Mouse (Mus musculus) hindbrain, embryonic 15.5 days (tissue): Measurements from ENCODE around the gene St3gal6. TPM values are rescaled to one million over a fixed set of nuclear protein-coding genes. Genes with fewer than 3 reads are reported as not detected.

Experiments
- ATAC-seq: fragments of 200-750 bp; cut with Nextera tagmentation; 2 replicates; pipeline ENCODE4 v1.8.0; 2017; ENCODE audit warnings: low read depth, moderate number of reproducible peaks, moderate TSS enrichment; ENCODE audit not compliant: low FRiP score
- H3K27ac ChIP-seq: fragments of 300-500 bp; sonication (generic); replicated peaks from 2 replicates; pipeline ENCODE4 v1.5.1; 2015; ENCODE audit warnings: mild to moderate bottlenecking, inconsistent platforms
- H3K27me3 ChIP-seq: fragments of 300-500 bp; sonication (generic); 2 replicates; pipeline ENCODE4 v1.6.1; 2015; ENCODE audit warnings: control low read depth, inconsistent platforms
- H3K36me3 ChIP-seq: fragments of 300-500 bp; sonication (generic); 2 replicates; pipeline ENCODE4 v1.6.1; 2015; ENCODE audit warnings: control low read depth, inconsistent platforms
- H3K4me1 ChIP-seq: fragments of 300-500 bp; sonication (generic); replicated peaks from 2 replicates; pipeline ENCODE4 v1.6.1; 2015; ENCODE audit warnings: control low read depth, inconsistent platforms
- H3K4me2 ChIP-seq: fragments of 300-500 bp; sonication (generic); 2 replicates; pipeline ENCODE4 v1.6.1; 2015; ENCODE audit warnings: moderate library complexity, mild to moderate bottlenecking, inconsistent platforms
- H3K4me3 ChIP-seq: fragments of 300-500 bp; sonication (generic); 2 replicates; pipeline ENCODE4 v1.5.1; 2015; ENCODE audit warnings: mild to moderate bottlenecking, inconsistent platforms
- H3K9ac ChIP-seq: fragments of 300-500 bp; sonication (generic); 2 replicates; pipeline ENCODE4 v1.6.1; 2015; ENCODE audit warnings: inconsistent platforms
- H3K9me3 ChIP-seq: fragments of 300-500 bp; sonication (generic); 2 replicates; pipeline ENCODE4 v1.6.1; 2016; ENCODE audit warnings: control low read depth, inconsistent platforms
- WGBS: fragments of 180-500 bp; shearing (Covaris S2); methylation state at CpG from one replicate; pipeline ENCODE4 v1.1.7; 2015; 5-methylcytosine and 5-hydroxymethylcytosine counted together
- polyA plus RNA-seq: library from polyadenylated mRNA; unstranded; fragments of >200 nt; fragmentation: Nextera tagmentation; extraction: Ambion mirVana; gene quantifications from 2 replicates; pipeline ENCODE4 v1.2.1, GENCODE M21; 2015

The St3gal6 gene
- polyA plus RNA-seq, 1 experiment from 2014 or later: 14.2 TPM

DNA sequence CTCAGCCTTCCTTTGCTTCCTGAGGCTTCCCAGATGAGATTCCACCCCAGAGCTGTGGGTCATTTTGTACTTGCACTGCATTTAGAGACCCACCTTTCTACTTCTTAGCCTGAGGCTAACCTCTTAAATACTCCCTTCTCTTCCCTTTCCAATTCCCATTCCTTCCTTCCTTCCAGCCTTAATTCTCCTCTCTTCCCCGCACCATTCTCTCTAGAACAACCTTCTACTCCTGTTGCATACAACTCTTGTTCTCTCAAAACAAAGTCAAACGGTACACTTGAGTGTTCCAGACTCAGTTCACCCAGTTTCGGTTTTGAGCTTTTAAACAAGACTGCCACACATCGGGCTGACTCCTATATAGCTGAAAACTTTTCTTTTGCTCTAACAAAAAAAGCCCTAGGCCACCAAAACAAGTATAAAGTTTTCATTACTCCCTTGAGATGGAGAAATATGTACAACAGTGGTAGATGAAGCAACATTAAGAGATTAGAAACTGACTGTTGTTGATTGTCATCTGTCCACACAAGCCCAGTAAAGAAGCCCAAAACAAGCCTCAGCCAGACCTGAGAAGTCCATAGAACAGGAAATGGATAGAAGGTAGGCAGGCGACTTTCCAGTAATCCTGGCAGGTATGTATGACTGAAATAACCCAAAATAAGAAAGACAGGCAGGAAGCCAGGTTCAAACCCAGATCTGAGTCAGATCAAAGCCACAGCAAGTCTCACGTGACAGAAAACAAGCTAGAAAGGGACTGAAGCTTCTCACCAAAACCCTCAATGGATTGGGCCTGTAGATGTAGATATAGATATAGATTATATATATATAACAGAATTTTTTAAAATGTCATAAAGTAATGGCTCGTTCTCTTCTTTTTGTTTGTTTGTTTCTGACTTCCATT lies 10.5 kb upstream of the St3gal6 start:
- 86% methylated on average over 7 of the region's 7 CpGs for WGBS
- H3K4me1 ChIP-seq: no peaks in the 10 kb centered on the region
- no peak overlapping the region for H3K4me3 ChIP-seq
- H3K4me2 ChIP-seq: no peak overlapping the region
- H3K36me3 ChIP-seq: no peaks in the 10 kb centered on the region
- H3K27ac ChIP-seq: no peak overlapping the region
- no peak overlapping the region for H3K9ac ChIP-seq
- H3K27me3 ChIP-seq: no peaks in the 10 kb centered on the region
- H3K9me3 ChIP-seq: no peaks in the 10 kb centered on the region
- no peak for ATAC-seq

DNA sequence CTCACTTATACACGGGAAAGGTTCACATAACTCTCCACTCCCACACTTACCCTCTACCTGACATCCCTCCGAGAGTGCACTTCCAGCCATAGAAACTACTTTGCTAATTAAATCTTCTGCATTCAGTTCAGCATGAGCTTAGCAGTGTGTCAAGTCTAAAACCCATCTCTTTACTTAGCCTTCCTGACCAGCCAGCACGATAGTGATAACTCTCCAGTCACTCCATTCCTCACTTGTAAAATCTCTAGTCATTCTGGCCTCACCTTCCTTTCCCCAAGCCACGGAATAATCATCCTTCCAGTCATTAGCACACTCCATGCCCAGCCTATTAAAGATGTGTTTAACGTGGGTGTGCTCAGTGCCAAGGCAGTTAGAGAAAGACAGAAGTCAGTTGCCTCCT lies 9.7 kb upstream of the St3gal6 start:
- H3K4me1 ChIP-seq: no peaks in the 10 kb centered on the region
- H3K27ac ChIP-seq: no peak overlapping the region
- no peaks in the 10 kb centered on the region for H3K36me3 ChIP-seq
- no peak for ATAC-seq
- no peak overlapping the region for H3K9ac ChIP-seq
- WGBS: 74% methylated on average over 5 of the region's 5 CpGs
- H3K4me2 ChIP-seq: no peak overlapping the region
- no peak overlapping the region for H3K4me3 ChIP-seq
- no peaks in the 10 kb centered on the region for H3K27me3 ChIP-seq
- H3K9me3 ChIP-seq: no peaks in the 10 kb centered on the region

DNA sequence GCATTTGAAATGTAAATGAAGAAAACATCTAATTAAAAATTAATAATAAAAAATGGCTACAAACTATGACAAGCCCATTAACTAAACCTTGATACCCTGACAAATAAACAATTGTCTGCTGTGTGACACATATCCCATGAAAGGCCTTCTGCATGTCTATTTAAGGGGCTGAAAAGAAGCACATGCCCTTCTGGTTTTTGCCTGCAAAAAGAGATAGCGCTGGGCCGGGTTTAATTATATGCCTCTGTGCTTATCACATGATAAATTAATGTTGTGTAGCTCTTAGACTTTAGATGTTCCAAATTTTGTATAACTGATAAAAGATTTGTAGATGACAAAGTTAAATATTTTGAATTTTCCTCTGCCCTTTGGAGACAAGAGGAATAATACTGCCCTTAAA lies 9.2 kb upstream of the St3gal6 start:
- no peaks in the 10 kb centered on the region for H3K36me3 ChIP-seq
- no peak for ATAC-seq
- H3K9ac ChIP-seq: no peak overlapping the region
- H3K4me2 ChIP-seq: no peak overlapping the region
- H3K27ac ChIP-seq: no peak overlapping the region
- H3K9me3 ChIP-seq: no peaks in the 10 kb centered on the region
- no peaks in the 10 kb centered on the region for H3K4me1 ChIP-seq
- 82% methylated on average over 2 of the region's 2 CpGs for WGBS
- H3K27me3 ChIP-seq: no peaks in the 10 kb centered on the region
- H3K4me3 ChIP-seq: no peak overlapping the region

- H3K36me3 ChIP-seq: no peaks in the 10 kb centered on the region
- H3K9ac ChIP-seq: no peak overlapping the region
- no peak overlapping the region for H3K4me3 ChIP-seq
- H3K4me2 ChIP-seq: no peak overlapping the region
- no peak overlapping the region for H3K27ac ChIP-seq
- no peak for ATAC-seq
- 44% methylated on average over 3 of the region's 3 CpGs for WGBS
- H3K4me1 ChIP-seq: no peaks in the 10 kb centered on the region
- no peaks in the 10 kb centered on the region for H3K9me3 ChIP-seq
- no peaks in the 10 kb centered on the region for H3K27me3 ChIP-seq
Measured at GRCm38 (mm10) chr16:58532511-58532910, 8.5 kb upstream of the St3gal6 start.

DNA sequence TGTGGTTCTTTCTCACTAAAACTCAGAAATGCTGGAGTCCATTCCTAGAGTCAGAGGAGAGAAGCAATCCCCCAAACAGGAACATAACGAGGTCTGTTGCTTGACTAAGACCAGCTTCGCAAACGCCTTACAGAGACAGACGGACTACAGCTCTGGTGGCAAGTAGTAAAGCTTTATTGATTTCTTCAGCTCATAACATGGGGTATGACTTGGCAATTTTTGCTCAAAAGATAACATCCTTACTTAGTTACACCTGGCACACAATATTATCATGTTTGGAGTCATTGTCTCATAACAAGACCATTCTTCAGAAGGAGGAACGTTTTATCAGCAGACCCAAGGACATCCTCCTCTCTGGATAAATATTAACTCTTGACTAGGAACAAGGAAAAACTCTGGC lies 3.8 kb upstream of the St3gal6 start:
- Histone ChIP-seq H3K4me2 (no peak overlapping the region), H3K9ac (no peak overlapping the region), H3K4me1 (no peaks in the 10 kb centered on the region; the same call in 1 of the 2 replicates), H3K36me3 (no peaks in the 10 kb centered on the region), H3K27ac (no peak overlapping the region), H3K4me3 (no peak overlapping the region), H3K27me3 (no peaks in the 10 kb centered on the region), H3K9me3 (no peaks in the 10 kb centered on the region)
- 74% methylated on average over 5 of the region's 5 CpGs for WGBS
- ATAC-seq: no peak

DNA sequence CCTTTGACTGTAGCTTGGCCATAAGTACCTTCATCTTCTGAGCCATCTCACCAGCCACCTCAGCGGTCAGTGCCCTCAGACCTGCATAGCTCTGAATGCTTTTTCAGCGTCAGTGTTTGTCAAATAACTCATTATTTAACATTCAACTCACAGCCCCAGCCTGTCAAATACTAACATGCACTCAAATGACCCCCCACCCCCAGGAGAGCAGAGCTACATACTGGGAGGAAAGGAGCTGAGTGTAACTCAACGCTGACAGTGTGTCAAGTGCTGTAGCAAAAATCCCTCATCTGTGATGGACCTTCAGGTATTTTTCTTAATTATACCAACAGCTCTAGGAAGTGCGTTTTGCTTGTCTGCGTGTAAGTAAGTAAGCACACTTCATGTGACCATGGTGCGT lies 2.7 kb upstream of the St3gal6 start:
- no peak overlapping the region for H3K9ac ChIP-seq
- H3K4me1 ChIP-seq: peaks cover 5% of the 10 kb centered on the region
- ATAC-seq: no peak
- no peaks in the 10 kb centered on the region for H3K36me3 ChIP-seq
- WGBS: 85% methylated on average over 6 of the region's 6 CpGs
- H3K27me3 ChIP-seq: no peaks in the 10 kb centered on the region
- no peaks in the 10 kb centered on the region for H3K9me3 ChIP-seq
- H3K4me3 ChIP-seq: no peak overlapping the region
- no peak overlapping the region for H3K4me2 ChIP-seq
- H3K27ac ChIP-seq: no peak overlapping the region

GRCm38 (mm10) chr16:58525832-58526231 lies 1.8 kb upstream of the St3gal6 start:
- Histone ChIP-seq H3K27ac (no peak overlapping the region), H3K36me3 (no peaks in the 10 kb centered on the region), H3K4me2 (no peak overlapping the region), H3K27me3 (0 out of 2 replicates have a peak, but pooled peaks cover 3% of the 10 kb centered on the region), H3K4me1 (peaks cover 5% of the 10 kb centered on the region), H3K9me3 (no peaks in the 10 kb centered on the region), H3K4me3 (no peak overlapping the region), H3K9ac (no peak overlapping the region)
- no peak for ATAC-seq

GRCm38 (mm10) chr16:58523044-58523859 lies 791 bp downstream of the St3gal6 start:
- Histone ChIP-seq H3K4me3 (peak overlapping the region; percentile 87), H3K27ac (peak overlapping the region; percentile 73), H3K4me1 (peaks cover 5% of the 10 kb centered on the region), H3K9me3 (no peaks in the 10 kb centered on the region), H3K36me3 (no peaks in the 10 kb centered on the region), H3K27me3 (0 out of 2 replicates have a peak, but pooled peaks cover 3% of the 10 kb centered on the region), H3K9ac (peak overlapping the region; percentile 79), H3K4me2 (peak overlapping the region; percentile 97)
- under 1% methylated on average over 54 of the region's 58 CpGs for WGBS
- peak; percentile 89 for ATAC-seq

DNA sequence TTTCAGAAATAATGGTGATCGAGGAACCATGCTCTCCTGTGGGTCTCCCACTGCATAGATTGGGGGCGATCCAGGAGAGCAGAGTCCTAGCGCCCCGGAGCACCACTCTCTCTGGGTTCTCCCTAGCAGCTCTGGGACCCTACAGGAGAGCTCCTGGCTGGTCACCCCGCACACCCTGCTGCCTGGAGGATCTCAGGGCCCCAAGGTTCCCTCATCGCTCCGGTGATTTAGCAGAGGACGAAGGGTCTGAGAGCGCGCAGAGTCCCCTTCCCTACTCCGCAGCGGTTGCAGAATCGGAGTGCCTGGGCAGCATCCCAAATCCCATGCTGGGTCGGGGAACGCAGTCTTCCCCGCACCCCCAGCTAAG lies 1.4 kb downstream of the St3gal6 start:
- H3K4me2 ChIP-seq: peak overlapping the region; percentile 97
- H3K27me3 ChIP-seq: 0 out of 2 replicates have a peak, but pooled peaks cover 3% of the 10 kb centered on the region
- peak; percentile 68 for ATAC-seq
- peaks cover 5% of the 10 kb centered on the region for H3K4me1 ChIP-seq
- 0% methylated on average over 16 of the region's 16 CpGs for WGBS
- peak overlapping the region; percentile 87 for H3K4me3 ChIP-seq
- H3K27ac ChIP-seq: peak overlapping the region; percentile 73
- H3K36me3 ChIP-seq: no peaks in the 10 kb centered on the region
- H3K9ac ChIP-seq: peak overlapping the region; percentile 79
- H3K9me3 ChIP-seq: no peaks in the 10 kb centered on the region

DNA sequence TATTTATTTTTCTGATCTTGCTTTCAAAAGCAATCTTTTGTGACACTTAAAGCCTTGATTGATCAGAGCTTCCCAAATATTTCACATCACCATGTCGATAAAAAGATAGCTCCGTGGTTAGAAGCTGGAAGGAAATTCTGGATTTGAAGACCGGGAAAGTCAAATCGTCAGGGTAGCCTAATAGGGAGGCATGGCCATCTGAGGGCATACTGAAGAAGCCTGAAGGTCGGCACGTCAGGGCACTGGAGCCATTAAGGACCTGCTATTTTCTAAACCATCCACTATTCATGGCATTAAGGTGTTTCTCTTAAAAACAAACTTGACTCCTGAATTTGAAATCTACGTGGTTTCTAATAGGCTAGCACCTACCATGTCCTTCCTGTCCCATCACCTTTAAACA lies 2.1 kb downstream of the St3gal6 start:
- 48% methylated on average over 7 of the region's 7 CpGs for WGBS
- peak overlapping the region; percentile 87 for H3K4me3 ChIP-seq
- H3K9ac ChIP-seq: peak overlapping the region; percentile 79; the same call in 1 of the 2 replicates
- 0 out of 2 replicates have a peak, but pooled peaks cover 3% of the 10 kb centered on the region for H3K27me3 ChIP-seq
- H3K27ac ChIP-seq: no peak overlapping the region
- H3K36me3 ChIP-seq: no peaks in the 10 kb centered on the region
- H3K4me2 ChIP-seq: peak overlapping the region; percentile 97
- no peaks in the 10 kb centered on the region for H3K9me3 ChIP-seq
- peaks cover 5% of the 10 kb centered on the region for H3K4me1 ChIP-seq
- ATAC-seq: no peak

- H3K4me3 ChIP-seq: no peak overlapping the region
- H3K36me3 ChIP-seq: no peaks in the 10 kb centered on the region
- H3K4me1 ChIP-seq: peaks cover 5% of the 10 kb centered on the region
- ATAC-seq: no peak
- H3K4me2 ChIP-seq: peak overlapping the region; percentile 97; the same call in 1 of the 2 replicates
- WGBS: 79% methylated on average over 4 of the region's 4 CpGs
- no peak overlapping the region for H3K9ac ChIP-seq
- no peaks in the 10 kb centered on the region for H3K9me3 ChIP-seq
- 0 out of 2 replicates have a peak, but pooled peaks cover 3% of the 10 kb centered on the region for H3K27me3 ChIP-seq
- no peak overlapping the region for H3K27ac ChIP-seq
Measured at GRCm38 (mm10) chr16:58521182-58521581, 2.9 kb downstream of the St3gal6 start.

DNA sequence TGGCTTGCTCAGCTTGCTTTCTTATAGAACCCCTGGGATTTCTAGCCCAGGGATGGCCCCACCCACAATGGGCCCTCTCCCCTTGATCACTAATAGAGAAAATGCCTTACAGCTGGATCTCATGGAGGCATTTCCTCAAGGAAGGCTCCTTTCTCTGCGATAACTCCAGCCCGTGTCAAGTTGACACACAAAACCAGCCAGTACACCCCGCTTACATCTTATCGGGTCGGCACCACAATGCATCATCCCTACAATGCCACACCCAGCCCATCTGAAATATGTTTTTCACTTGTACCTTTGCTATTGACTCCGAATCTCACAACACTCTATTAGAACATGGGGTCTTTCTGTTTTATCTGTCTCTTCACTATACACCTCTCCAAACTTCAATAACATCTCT lies 3.6 kb downstream of the St3gal6 start:
- Histone ChIP-seq H3K27me3 (0 out of 2 replicates have a peak, but pooled peaks cover 3% of the 10 kb centered on the region), H3K4me3 (no peak overlapping the region), H3K4me2 (0 out of 2 replicates have a peak overlapping the region, but pooled peaks have one; percentile 4), H3K36me3 (no peaks in the 10 kb centered on the region), H3K27ac (no peak overlapping the region), H3K9ac (no peak overlapping the region), H3K9me3 (no peaks in the 10 kb centered on the region), H3K4me1 (peaks cover 5% of the 10 kb centered on the region)
- ATAC-seq: no peak
- 93% methylated on average over 6 of the region's 6 CpGs for WGBS
